Mouse (Mus musculus): ENCODE measurements around the gene Ap1m2. TPM values are rescaled to one million over a fixed set of nuclear protein-coding genes. Genes with fewer than 3 reads are reported as not detected.
"Not testable (repeated sequence)": the region's sequence is repeated elsewhere in the genome, so short reads cannot be mapped to it uniquely, and the experiment has no call there.

The Ap1m2 gene
- total RNA-seq, 2 experiments from 2014 or later = 0.50 TPM; not detected in 1

DNA sequence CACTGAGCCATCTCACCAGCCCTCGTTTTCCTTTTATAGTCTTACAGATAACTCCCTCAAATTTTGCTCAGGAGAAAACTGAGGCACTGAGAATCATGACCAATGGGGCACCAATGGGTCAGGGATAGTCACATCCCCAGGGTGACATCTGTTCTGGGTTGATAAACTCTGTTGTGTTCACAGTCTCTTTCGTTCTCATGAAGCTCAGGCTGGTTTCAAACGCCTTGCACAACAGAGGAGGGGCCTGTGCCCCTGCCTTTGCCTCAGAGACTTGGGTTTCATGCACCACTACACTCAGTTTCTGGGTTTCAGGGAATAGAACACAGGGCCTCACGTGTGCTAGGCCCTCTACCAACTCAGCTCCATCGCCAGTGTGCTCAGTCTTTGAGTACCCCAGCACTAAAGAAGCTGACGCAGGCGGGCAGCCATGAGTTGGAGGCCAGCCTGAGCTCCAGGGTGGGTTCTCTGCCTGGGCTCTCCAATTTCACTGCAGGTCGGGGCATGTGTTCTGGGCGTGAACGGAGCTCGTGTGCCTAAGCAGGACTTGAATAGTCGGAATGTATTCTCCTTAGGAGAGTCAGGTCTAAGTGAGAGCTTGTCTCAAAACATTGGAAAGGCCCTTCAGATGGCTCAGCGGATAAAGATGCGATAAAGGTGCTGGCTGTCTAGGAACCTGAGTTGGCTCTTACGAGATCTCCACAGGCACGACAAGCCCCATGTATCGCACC is 47.7 kb downstream of the Ap1m2 start:
- no peak for DNase-seq (ENCODE audit: low spot score in 2 of 2)

DNA sequence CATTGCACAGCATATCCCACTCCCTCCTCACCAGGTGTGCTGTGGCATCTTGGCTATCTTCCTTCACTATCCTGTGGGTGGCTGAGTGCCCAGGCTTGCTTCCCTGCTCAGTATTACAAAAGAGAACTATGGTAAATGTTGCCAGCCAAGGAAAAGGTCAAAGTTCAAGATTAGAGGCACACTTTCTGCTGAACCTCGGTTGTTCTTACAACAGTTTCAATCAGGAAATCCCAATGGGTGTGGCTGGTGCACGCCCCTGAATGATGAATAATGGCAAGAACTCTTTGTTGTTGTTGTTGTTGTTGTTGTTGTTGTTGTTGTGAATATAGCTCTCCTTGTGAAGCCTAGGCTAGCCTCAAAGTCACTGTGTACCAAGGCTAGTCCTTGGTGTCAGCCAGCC is 50.3 kb downstream of the Ap1m2 start:
- no peak for DNase-seq (ENCODE audit: low spot score in 2 of 2)

DNA sequence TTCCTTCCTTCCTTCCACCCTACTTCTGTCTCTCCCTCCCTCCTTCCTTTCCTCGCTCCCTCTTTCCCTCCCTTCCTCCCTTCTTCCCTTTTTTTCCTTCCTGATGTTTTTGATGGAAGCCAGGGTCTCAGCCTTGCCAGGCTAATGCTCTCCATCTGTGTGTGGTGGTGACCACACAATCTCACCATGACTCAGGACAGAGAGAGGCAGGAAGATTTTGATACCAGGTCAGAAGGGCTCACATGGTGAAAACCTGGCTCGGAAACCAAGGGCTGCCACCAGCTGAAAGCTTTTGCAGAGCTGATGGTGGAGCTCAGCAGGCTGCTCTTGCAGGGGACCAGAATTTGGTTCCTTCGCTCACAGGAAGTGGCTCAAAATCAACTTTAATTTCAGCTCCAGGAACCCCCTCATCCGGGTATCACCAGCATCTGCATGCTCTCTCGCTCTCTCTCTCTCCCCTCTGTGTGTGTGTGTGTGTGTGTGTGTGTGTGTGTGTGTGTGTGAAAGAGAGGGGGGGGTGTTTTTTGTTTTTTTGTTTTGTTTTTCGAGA is 51.6 kb downstream of the Ap1m2 start:
- DNase-seq (ENCODE audit: low spot score in 2 of 2) = no peak

DNA sequence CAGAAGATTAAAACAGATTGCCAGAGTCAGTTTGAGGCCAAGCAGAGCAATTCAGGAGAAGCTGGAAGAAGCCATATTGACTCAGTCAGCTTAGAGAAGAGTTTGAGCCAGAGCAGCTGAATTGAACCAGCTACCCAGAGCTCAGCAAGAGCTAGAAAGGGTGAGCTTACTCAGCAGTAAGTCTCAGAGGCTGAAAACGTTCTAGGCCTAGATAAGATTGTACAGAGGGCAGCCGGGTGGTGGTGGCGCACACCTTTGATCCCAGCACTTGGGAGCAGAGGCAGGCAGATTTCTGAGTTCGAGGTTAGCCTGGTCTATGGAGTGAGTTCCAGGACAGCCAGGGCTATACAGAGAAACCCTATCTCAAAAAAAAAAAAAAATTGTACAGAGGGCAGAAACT is 55.8 kb downstream of the Ap1m2 start:
- DNase-seq (ENCODE audit: low spot score in 2 of 2) = not testable (repeated sequence)

DNA sequence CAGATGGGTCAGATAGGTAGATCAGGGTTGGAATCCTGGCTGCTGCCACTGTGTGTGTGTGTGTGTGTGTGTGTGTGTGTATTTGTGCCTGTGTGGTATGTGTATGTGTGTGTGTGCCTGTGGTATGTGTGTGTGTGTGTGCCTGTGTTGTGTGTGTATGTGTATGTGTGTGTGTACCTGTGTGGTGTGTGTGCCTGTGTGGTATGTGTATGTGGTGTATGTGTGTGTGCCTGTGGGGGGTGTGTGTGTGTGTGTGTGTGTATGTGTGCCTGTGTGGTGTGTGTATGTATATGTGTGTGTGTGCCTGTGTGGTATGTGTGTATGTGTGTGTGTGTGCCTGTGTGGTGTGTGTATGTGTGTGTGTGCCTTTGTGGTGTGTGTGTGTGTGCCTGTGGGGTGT is 57.4 kb downstream of the Ap1m2 start:
- no peak for DNase-seq (ENCODE audit: low spot score in 2 of 2)

DNA sequence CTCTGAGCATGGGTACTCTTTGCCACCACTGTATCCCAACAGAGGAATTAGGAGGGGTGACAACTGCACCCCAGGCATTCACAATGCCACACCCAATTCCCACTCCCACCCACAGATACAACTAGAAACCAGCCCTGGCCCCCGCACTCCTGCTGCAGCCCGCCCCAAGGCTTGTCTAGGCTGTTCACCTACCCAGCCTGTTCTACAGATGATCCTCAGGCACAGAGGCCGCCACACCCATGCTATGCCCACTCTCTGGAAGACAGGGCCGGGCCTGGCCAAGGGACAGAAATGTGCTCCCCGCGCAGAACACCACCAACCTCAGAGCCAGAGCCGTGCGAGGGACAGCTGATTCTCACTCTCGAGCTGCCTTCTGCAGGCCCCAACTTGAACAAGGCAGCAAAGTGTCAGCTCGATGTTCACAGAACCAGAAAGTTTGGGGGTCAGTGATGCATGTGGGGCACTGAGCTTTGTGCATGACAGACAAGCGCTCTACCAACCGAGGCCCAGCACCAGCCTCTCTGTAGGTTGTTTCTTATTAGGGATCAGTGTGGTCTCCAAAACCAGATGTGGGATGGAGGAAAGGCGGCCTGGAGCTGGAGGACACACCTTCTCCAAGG is 60.9 kb downstream of the Ap1m2 start:
- DNase-seq (ENCODE audit: low spot score in 2 of 2) = no peak

DNA sequence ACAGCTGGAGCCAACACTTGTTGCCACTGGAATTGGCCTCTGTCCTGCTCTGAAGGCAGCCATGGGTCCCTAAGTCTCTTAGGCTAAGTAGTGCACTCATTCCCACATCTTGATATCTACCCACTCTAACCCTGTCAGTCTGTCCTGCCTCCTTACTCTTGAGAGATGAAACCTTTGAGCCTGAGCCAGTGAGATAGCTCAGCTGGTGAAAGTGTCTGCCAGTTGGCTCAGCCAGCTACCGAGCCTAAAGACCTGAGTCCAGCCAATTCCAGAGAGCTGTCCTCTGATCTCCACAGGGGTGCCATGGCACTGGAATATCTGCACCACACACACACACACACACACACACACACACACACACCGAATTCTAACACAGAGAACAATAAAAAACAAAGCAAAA is 61.6 kb downstream of the Ap1m2 start:
- DNase-seq (ENCODE audit: low spot score in 2 of 2) = no peak

DNA sequence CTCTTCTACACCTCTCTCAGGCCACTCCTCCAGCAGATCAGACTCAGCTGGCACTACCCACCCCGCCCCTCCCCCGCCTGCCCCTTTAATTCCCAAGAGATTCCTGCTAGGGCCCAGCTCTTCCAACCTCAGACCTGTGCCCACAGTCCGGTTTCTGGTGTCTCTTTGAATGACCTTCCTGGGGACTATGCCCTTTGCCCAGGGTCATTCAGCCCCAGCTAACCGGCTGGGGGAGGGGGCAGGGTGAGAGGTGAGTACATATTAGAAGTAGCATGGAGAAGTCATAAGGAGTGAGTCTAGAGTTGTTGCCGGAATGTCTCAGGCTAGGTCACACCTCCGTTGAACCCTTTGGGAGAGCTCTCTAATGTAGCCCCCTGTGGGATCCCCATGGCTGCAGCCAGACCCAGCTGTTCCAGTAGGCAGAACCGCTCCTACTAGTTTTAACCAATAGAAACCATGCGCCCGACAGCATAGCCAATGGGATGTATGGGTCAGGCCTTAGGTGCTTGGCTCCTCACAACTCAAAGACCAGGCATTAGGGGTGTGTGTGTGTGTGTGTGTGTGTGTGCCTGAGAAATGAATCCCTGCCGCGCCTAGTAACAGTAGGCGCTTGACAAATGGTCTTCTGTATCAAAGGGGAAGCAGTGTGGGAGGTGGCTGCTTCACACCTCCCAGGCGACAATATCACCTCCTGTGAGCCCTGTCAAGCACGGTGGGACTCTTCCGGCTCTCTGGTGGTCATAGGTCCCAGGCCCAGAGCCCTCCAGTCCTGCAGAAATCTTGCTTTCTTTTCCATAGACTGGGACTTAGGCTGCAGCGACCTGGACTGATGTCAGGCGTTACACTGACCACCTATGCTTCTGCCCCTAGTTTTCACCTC is 62.3 kb downstream of the Ap1m2 start:
- DNase-seq (ENCODE audit: low spot score in 2 of 2) = no peak

DNA sequence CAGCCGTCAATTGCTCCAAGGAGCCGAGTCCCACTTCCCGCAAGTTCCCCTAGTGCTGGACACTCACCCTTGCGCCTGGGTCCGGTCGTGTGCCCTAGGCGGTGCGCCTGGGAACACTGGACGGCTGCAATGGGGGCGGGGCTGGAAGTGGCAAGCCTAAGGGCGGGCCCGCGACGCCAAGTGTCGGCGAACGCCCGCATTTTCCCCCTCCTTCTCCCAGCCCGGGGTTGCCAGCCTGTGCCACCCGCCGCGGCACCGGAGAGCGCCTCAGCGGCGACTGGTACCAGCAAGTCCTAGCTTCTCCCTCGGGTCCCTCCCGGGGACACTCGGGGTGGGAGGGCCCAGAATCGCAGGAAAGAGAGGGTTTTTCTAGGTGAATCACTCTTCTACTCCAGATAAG is 63.8 kb downstream of the Ap1m2 start, which contains the start of gene S1pr5:
TSS of gene S1pr5 (minus strand) at position 118 of the 400 bp plus-strand sequence.
- no peak for DNase-seq (ENCODE audit: low spot score in 2 of 2)

DNA sequence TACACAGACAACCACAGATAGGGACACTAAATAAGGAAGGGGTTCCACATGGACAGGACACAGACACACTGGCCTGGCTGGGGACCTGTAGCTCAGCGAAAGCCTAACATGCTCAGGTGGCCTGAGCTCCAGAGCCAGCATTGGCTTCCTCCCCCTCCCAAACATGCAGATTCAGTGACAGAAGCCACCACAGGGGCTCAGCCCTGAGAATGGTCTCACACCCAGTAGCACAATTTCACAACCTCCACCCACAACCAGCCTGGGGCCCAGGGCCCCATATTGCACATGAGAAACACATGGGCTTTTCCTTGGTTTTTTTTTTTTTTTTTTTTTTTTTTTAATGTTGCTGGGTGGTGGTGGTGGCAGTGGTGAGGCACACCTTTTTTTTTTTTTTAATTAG is 65.8 kb downstream of the Ap1m2 start:
- no peak for DNase-seq (ENCODE audit: low spot score in 2 of 2)

DNA sequence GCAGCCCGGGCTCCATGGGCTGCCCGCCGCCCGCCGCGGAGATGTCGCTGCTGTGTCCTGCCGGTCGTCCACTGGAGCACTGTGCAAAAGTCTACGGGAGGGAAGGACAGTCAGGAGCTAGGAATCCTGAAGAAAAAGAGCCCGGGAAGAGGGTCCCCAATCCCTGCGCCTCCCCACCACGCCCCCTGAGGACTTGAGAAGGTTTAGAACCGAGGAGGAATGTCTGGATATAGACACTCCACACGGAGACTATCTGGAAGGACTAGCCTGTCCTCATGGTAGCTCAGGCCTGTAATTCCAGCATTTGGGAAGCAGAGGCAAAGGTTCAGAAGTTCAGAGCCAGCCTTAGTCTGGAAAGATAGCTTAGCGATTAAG is 67.0 kb downstream of the Ap1m2 start:
- no peak for DNase-seq (ENCODE audit: low spot score in 2 of 2)

DNA sequence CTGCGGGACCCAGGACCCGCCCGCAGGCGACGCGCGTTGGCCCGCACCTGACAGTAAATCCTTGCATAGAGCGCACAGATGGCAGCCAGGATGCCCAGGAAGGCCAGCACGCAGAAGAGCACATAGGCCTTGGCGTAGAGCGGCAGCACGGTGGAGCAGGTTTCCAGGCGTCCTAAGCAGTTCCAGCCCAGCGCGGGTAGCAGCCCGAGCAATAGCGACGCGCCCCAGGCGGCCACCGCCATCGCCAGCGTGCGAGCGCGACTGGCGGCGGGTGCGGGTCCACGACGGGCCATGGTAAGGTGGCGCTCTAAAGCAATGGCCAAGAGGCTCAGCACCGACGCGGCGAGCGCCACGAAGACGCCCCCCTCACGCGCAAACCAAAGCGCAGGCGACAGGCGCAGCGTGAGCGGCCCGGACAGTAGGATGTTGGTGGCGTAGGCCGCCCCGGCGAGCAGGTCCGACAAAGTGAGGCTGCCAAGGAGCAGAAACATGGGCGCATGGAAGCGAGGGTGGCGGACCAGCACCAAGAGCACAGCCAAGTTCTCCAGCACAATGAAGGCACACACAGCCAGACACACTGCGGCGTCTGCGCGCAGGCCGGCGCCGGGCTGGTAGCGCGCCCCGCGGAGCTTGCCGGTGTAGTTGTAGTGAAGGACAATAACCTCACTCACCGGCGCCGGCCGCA is 67.6 kb downstream of the Ap1m2 start:
- DNase-seq (ENCODE audit: low spot score in 2 of 2) = peak; percentile 37 to 61

Other genes starting within 250 kb of the Ap1m2 start
- 1 to 10 TPM in 1 of 2 experiments, not detected in 1; 2.0 TPM for gene Zglp1, start 245.2 kb downstream of the Ap1m2 start, total RNA-seq (2021)
- gene Gm49373, start 239.2 kb downstream of the Ap1m2 start, total RNA-seq (2021) = 1 to 10 TPM in 1 of 2 experiments, under 1 TPM in 1; 0.55 to 1.6 TPM
- 10 to 100 TPM; 53.6 to 58.8 TPM for gene Fdx1l, start 238.7 kb downstream of the Ap1m2 start, total RNA-seq (2021)
- gene Gm38431, start 220.3 kb downstream of the Ap1m2 start, total RNA-seq (2021) = 1 to 10 TPM; 1.8 to 2.0 TPM
- 10 to 100 TPM; 34.0 to 37.4 TPM for gene Raver1, start 220.3 kb downstream of the Ap1m2 start, total RNA-seq (2021)
- 10 to 100 TPM; 14.2 to 14.3 TPM for gene Tyk2, start 181.1 kb downstream of the Ap1m2 start, total RNA-seq (2021)
- gene Cdc37, start 162.4 kb downstream of the Ap1m2 start, total RNA-seq (2021) = 100 to 1,000 TPM; 129 to 136 TPM
- 10 to 100 TPM; 63.8 to 69.9 TPM for gene Pde4a, start 146.6 kb downstream of the Ap1m2 start, total RNA-seq (2021)
- 10 to 100 TPM; 52.5 to 55.7 TPM for gene Keap1, start 73.0 kb downstream of the Ap1m2 start, total RNA-seq (2021)
- 1 to 10 TPM; 8.8 to 9.7 TPM for gene S1pr5, start 63.9 kb downstream of the Ap1m2 start, total RNA-seq (2021)
- gene Atg4d, start 47.0 kb downstream of the Ap1m2 start, total RNA-seq (2021) = 10 to 100 TPM; 33.5 to 39.3 TPM
- 10 to 100 TPM; 32.1 to 33.4 TPM for gene Kri1, start 24.4 kb downstream of the Ap1m2 start, total RNA-seq (2021)
- 10 to 100 TPM; 58.9 to 62.0 TPM for gene Cdkn2d, start 20.9 kb downstream of the Ap1m2 start, total RNA-seq (2021)
- 10 to 100 TPM; 53.4 to 61.0 TPM for gene Slc44a2, start 8.4 kb upstream of the Ap1m2 start, total RNA-seq (2021)
- gene Ilf3, start 55.5 kb upstream of the Ap1m2 start, total RNA-seq (2021) = 10 to 100 TPM; 78.1 to 91.5 TPM
- gene Qtrt1, start 99.5 kb upstream of the Ap1m2 start, total RNA-seq (2021) = 10 to 100 TPM; 32.0 to 33.9 TPM
- 10 to 100 TPM; 70.0 to 77.2 TPM for gene Dnm2, start 112.6 kb upstream of the Ap1m2 start, total RNA-seq (2021)
- 10 to 100 TPM; 13.7 to 15.0 TPM for gene Tmed1, start 197.9 kb upstream of the Ap1m2 start, total RNA-seq (2021)
- under 1 TPM; 0.51 to 0.64 TPM for gene AB124611, start 213.8 kb upstream of the Ap1m2 start, total RNA-seq (2021)
- 10 to 100 TPM; 66.5 to 68.8 TPM for gene Carm1, start 234.6 kb upstream of the Ap1m2 start, total RNA-seq (2021)